Mouse (Mus musculus) liver, adult 2 months (tissue): ENCODE data around the gene Arid2.

ENCODE experiments used
- CTCF ChIP-seq: fragments of 200-500 bp; IDR thresholded peaks from 2 replicates; pipeline ENCODE4 v1.5.1; 2011; ENCODE audit warnings: low read depth, low read length, control low read depth
- POLR2A ChIP-seq: fragments of 200-500 bp; IDR thresholded peaks from 2 replicates; pipeline ENCODE4 v1.6.1; 2011; ENCODE audit warnings: low read length, control low read depth; ENCODE audit not compliant: insufficient read depth; ENCODE audit errors: extremely low read depth

DNA sequence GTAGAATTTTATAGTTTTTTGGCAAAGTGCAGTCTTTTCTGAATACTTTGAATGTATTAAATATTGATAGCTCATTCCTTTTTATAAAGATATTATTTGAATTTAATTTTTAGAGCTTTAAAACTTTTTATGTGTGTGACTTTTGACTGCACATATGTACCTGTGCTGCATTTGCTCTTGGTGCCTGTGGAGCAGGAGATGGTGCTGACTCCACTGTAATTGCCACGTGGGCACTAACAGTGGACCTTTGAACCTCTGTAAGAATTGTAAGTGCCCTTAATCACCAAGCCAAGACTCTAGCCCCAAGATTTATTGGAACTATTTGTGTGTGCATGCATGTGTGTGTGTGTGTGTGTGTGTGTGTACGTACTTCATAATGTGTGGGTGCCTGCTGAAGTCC, 53.6 kb downstream of the Arid2 start:
- TF ChIP-seq CTCF (no peak), POLR2A (no peak)
